Mouse (Mus musculus) heart, postnatal 14 days (tissue): ENCODE measurements around the gene Chpt1. TPM values are rescaled to one million over a fixed set of nuclear protein-coding genes. Genes with fewer than 3 reads are reported as not detected.
"Not testable (repeated sequence)": the region's sequence is repeated elsewhere in the genome, so short reads cannot be mapped to it uniquely, and the experiment has no call there.

Experiments used
- DNase-seq, 2 experiments: peaks; one replicate each; pipeline ENCODE4 v3.0.0; 2021 to 2022
- intact Hi-C: fragments of 180-260 bp; cut with DNase I; formaldehyde crosslinking; loops from one replicate; pipeline ENCODE4 v1.15.1; 2025
- long read RNA-seq, 2 experiments: library from polyadenylated mRNA; stranded (forward); transcript quantifications; one replicate each; pipeline ENCODE4 v2.0.0; 2021
- total RNA-seq, 2 experiments: library from RNA; stranded (reverse); gene quantifications; 2 replicates each; pipeline ENCODE4 v1.2.3; 2021

Chpt1 gene
- 100 to 1,000 TPM; 252 to 257 TPM for total RNA-seq
- long read RNA-seq, experiment 1, full-length matches to known transcripts: 578 of 623 reads
- long read RNA-seq, experiment 1, partial matches to known transcripts: 27 of 623 reads
- long read RNA-seq, experiment 1, other reads (novel, unspliced or antisense): 18 of 623 reads
- long read RNA-seq, experiment 2, full-length matches to known transcripts: 524 of 551 reads
- long read RNA-seq, experiment 2, partial matches to known transcripts: 3 of 551 reads
- long read RNA-seq, experiment 2, other reads (novel, unspliced or antisense): 24 of 551 reads

DNA sequence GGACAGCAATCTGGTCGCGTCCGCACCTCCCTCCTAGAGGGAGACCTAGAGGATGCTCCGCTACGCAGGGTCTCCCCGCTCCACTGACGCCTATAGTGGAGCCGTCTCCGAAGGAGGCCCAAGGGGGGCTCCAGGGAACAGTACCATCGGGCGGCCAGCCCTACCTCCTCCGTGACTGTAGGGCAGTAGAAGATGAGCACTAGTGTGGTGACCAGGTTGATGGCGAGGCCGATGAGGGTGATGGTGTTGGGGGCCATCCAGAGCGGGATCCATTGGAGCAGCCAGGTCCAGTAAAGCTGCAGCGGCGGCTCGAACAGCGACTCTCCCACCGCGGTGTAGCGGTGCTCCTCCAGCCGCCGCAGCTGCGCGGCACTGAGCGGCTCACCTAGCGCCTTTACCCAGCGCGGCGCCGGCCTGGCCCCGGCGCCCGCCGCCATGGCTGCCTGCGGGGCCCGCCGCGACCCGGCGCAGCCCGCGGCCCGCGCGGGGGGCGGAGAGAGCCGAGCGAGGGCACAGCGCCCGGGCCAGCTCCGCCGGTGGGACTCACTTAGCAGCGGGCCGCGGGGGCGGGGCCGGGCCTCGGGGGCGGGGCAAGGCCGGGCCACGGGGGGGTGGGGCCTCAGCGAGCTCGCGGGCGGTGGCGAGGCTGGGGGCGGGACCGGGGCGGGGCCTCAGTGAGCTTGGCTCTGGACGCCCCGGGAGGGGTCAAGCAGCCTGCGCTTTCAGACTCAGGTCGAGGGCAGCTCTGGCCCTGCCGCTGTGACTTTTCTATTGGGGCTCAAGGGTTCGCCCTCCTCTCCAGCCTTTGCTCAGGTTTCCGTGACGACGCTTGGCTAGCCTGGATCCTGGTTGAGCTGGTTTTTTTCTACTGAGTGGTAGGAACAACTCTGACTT lies at the start of gene Chpt1:
Gene Chpt1 (minus strand): TSS at position 653 of the 894 bp plus-strand sequence.
- DNase-seq: peak; percentile 92 to 95
- intact Hi-C loops: loop anchor here (5.0 kb wide), 1 partner anchor 126 kb away; the partner anchor contains the start of genes Dram1 and Gnptab

DNA sequence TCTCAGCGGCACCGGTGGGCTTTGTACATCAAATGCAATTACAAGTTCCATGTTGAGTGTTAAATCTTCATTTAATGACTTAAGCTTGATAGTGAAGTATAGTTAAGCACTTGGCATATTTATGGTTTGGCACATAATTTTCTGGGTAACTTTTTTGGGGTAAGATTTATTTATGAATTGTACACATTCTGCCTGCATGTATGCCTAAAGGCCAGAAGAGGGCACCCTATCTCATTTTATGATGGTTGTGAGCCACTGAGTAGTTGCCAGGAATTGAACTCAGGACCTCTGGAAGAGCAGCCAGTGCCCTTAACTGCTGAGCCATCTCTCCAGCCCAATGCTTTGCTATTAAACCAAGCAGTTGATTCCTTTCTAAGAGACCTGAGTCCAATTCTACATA lies 48.9 kb upstream of the Chpt1 start:
- no peak for DNase-seq
- intact Hi-C loops: no loop called here

- no peak for DNase-seq
- intact Hi-C loops: no loop called here
Observed at GRCm38 (mm10) chr10:88550225-88550624, 46.4 kb upstream of the Chpt1 start.

GRCm38 (mm10) chr10:88547635-88548034 lies 43.8 kb upstream of the Chpt1 start:
- no peak for DNase-seq
- intact Hi-C loops: no loop called here

- intact Hi-C loops: no loop called here
- no peak for DNase-seq
Observed at GRCm38 (mm10) chr10:88530631-88531030, 26.8 kb upstream of the Chpt1 start.

GRCm38 (mm10) chr10:88524016-88524415 lies 20.1 kb upstream of the Chpt1 start:
- no peak for DNase-seq
- intact Hi-C loops: no loop called here

- intact Hi-C loops: no loop called here
- DNase-seq: no peak
Observed at GRCm38 (mm10) chr10:88523212-88523611, 19.3 kb upstream of the Chpt1 start.

DNA sequence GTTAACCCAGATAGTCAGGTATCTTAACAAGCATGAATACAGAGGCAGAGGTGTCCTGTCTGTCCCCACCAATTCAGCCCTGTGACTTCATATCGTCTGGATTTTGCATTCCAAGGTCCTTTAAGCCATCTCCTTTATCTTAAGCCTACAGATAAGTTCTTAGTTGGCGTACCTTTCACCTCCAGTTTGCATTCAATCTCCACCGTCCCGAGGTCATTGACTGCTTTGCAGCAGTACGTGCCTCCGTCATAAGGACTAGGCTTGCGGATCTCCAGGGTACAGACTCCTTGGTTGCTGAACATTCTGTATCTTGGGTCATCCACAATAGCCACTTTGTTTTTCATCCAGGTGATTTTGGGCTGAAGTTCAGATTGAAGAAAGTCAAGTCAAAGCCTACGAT lies 18.9 kb upstream of the Chpt1 start:
- no peak for DNase-seq
- intact Hi-C loops: no loop called here

GRCm38 (mm10) chr10:88515049-88515448 lies 11.2 kb upstream of the Chpt1 start:
- DNase-seq, intact Hi-C loops: not testable (repeated sequence)

DNA sequence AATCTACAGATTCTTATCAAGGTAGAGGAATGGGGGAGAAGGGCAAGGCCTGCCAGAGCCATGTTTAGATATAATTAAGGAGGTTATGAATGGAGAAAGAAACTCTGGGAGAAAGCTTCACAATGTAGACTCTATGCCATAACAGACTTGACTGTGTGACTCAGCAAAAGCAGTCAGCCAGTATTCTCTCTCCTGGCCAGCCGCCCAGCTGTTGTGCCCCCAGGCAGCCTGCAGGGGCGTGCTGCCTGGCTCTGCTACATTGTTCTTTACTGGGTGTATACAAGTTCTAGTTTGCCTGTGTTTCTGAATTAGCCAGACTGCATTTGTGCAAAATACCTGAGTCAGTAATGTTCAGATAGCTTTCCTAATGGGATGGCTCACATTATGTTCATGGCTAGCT lies 10.6 kb upstream of the Chpt1 start:
- intact Hi-C loops: no loop called here
- peak; percentile 65 to 79 for DNase-seq

GRCm38 (mm10) chr10:88513574-88514135 lies 9.8 kb upstream of the Chpt1 start:
- intact Hi-C loops: no loop called here
- DNase-seq: no peak

GRCm38 (mm10) chr10:88511355-88511754 lies 7.5 kb upstream of the Chpt1 start:
- DNase-seq: no peak
- intact Hi-C loops: no loop called here

- peak; percentile 52 to 74 for DNase-seq
- intact Hi-C loops: no loop called here
Observed at GRCm38 (mm10) chr10:88510503-88511271, 6.8 kb upstream of the Chpt1 start.

DNA sequence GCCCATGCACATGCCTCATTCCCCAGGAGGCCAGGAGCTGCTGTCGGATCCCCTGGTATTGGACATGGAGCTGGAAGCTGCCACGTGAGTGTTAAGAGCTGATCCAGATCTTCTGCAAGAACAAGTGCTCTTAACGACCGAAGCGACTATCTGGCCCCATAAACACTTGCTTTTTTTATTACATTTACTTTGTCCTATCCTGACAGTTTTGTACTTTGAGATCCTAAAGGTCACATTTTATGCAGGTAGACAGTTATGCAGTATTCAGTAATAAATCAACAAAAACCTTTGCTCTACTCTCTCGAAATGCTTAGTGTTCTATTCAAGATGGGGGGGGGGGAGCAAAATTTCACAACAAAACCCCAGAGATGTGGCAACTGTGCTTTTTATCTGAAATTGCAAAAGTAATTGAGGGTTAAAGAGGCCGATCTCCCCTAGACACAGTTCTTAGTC lies 3.8 kb upstream of the Chpt1 start:
- DNase-seq: no peak
- intact Hi-C loops: no loop called here

- intact Hi-C loops: no loop called here
- no peak for DNase-seq
Observed at GRCm38 (mm10) chr10:88505256-88505655, 1.4 kb upstream of the Chpt1 start.

- DNase-seq: no peak
- intact Hi-C loops: loop anchor here (5.0 kb wide), 1 partner anchor 127 kb away; the partner anchor contains the start of genes Dram1 and Gnptab
Observed at GRCm38 (mm10) chr10:88504481-88504880, 608 bp upstream of the Chpt1 start.

- intact Hi-C loops: loop anchor here (5.0 kb wide), 1 partner anchor 126 kb away; the partner anchor contains the start of genes Dram1 and Gnptab
- no peak for DNase-seq
Observed at GRCm38 (mm10) chr10:88502919-88503318, 954 bp downstream of the Chpt1 start.

- intact Hi-C loops: loop anchor here (5.0 kb wide), 1 partner anchor 125 kb away; the partner anchor contains the start of genes Dram1 and Gnptab
- no peak for DNase-seq
Observed at GRCm38 (mm10) chr10:88501886-88502765, 1.7 kb downstream of the Chpt1 start.

GRCm38 (mm10) chr10:88501370-88501769 lies 2.5 kb downstream of the Chpt1 start:
- intact Hi-C loops: loop anchor here (5.0 kb wide), 1 partner anchor 124 kb away; the partner anchor contains the start of genes Dram1 and Gnptab
- no peak for DNase-seq
